Mouse (Mus musculus): ENCODE results near the gene L1td1. TPM values are rescaled to one million over a fixed set of nuclear protein-coding genes. Genes with fewer than 3 reads are reported as not detected.

Gene L1td1
- total and polyA plus RNA-seq, 3 experiments = not detected

- H3K36me3 ChIP-seq (replicated peaks in 1 of 2; ENCODE audit: control insufficient read depth in 1 of 2, insufficient read depth in 1 of 2, low read length in 1 of 2) = no peaks in the 10 kb centered on the region
- H3K4me3 ChIP-seq (replicated peaks in 1 of 3; ENCODE audit: low read depth in 2 of 3, low read length in 2 of 3, poor library complexity in 1 of 3) = no peak overlapping the region
- H3K79me2 ChIP-seq (replicated peaks; ENCODE audit: control insufficient read depth, extremely low read depth, insufficient read depth, poor library complexity, severe bottlenecking) = no peaks in the 10 kb centered on the region
- no peak overlapping the region for H3K9ac ChIP-seq (ENCODE audit: insufficient read depth, low read depth)
- H3K27ac ChIP-seq (ENCODE audit: insufficient read depth, low read depth) = no peak overlapping the region
- H3K4me2 ChIP-seq (ENCODE audit: insufficient read depth, low read depth, poor library complexity, severe bottlenecking) = no peak overlapping the region
- dilution Hi-C loops (cut with MboI; ENCODE audit: extremely low pct_ligation_motif_present, extremely low pct_unique_long_range_greater_than_20kb, low sequenced_read_pairs) (no loop called here), in situ Hi-C loops (cut with MboI; ENCODE audit: low pct_ligation_motif_present, low pct_unique_long_range_greater_than_20kb, low sequenced_read_pairs) (no loop called here)
- TF ChIP-seq ZKSCAN1 (IDR thresholded peaks at IDR 0.05; ENCODE audit: borderline replicate concordance, low read depth, low read length) (no peak), RCOR1 (conservative IDR thresholded peaks at IDR 0.05; ENCODE audit: low read depth, low read length) (no peak)
- H3K4me1 ChIP-seq (ENCODE audit: control insufficient read depth in 1 of 2, insufficient read depth in 2 of 2) = no peaks in the 10 kb centered on the region
- no peaks in the 10 kb centered on the region for H3K27me3 ChIP-seq (replicated peaks)
- no peak for DNase-seq (ENCODE audit: extremely low read depth)
- H3K9me3 ChIP-seq (replicated peaks; ENCODE audit: low read length) = peaks cover 65% of the 10 kb centered on the region
Measured at GRCm38 (mm10) chr4:98767134-98768133, 40.9 kb downstream of the L1td1 start.

- Histone ChIP-seq H3K79me2 (replicated peaks; ENCODE audit: control insufficient read depth, extremely low read depth, insufficient read depth, poor library complexity, severe bottlenecking) (no peaks in the 10 kb centered on the region), H3K4me3 (replicated peaks in 1 of 3; ENCODE audit: low read depth in 2 of 3, low read length in 2 of 3, poor library complexity in 1 of 3) (no peak overlapping the region), H3K27me3 (replicated peaks) (no peaks in the 10 kb centered on the region), H3K4me2 (ENCODE audit: insufficient read depth, low read depth, poor library complexity, severe bottlenecking) (no peak overlapping the region), H3K27ac (ENCODE audit: insufficient read depth, low read depth) (no peak overlapping the region), H3K36me3 (replicated peaks in 1 of 2; ENCODE audit: control insufficient read depth in 1 of 2, insufficient read depth in 1 of 2, low read length in 1 of 2) (no peaks in the 10 kb centered on the region), H3K9ac (ENCODE audit: insufficient read depth, low read depth) (no peak overlapping the region), H3K4me1 (ENCODE audit: control insufficient read depth in 1 of 2, insufficient read depth in 2 of 2) (no peaks in the 10 kb centered on the region), H3K9me3 (replicated peaks; ENCODE audit: low read length) (peaks cover 82% of the 10 kb centered on the region)
- no peak for DNase-seq (ENCODE audit: extremely low read depth)
- dilution Hi-C loops (cut with MboI; ENCODE audit: extremely low pct_ligation_motif_present, extremely low pct_unique_long_range_greater_than_20kb, low sequenced_read_pairs) (no loop called here), in situ Hi-C loops (cut with MboI; ENCODE audit: low pct_ligation_motif_present, low pct_unique_long_range_greater_than_20kb, low sequenced_read_pairs) (no loop called here)
- TF ChIP-seq JUND (conservative IDR thresholded peaks at IDR 0.05; ENCODE audit: low read depth, low read length) = no peak
- TF ChIP-seq USF1 (IDR thresholded peaks at IDR 0.05; ENCODE audit: low read depth, low read length) = no peak
- no peak for TF ChIP-seq RAD21 (IDR thresholded peaks at IDR 0.05; ENCODE audit: low read depth, low read length)
- TF ChIP-seq RCOR1 (conservative IDR thresholded peaks at IDR 0.05; ENCODE audit: low read depth, low read length) = no peak
- TF ChIP-seq NRF1 (IDR thresholded peaks at IDR 0.05; ENCODE audit: low read depth, low read length) = no peak
- TF ChIP-seq MYC (IDR thresholded peaks at IDR 0.05; ENCODE audit: low read depth, low read length) = no peak
- TF ChIP-seq ZC3H11A (IDR thresholded peaks at IDR 0.05; ENCODE audit: low read depth, low read length) = no peak
- no peak for TF ChIP-seq JUN (IDR thresholded peaks at IDR 0.05; ENCODE audit: insufficient read depth, low read depth, low read length)
- no peak for TF ChIP-seq NELFE (IDR thresholded peaks at IDR 0.05; ENCODE audit: low read depth, low read length)
- no peak for TF ChIP-seq ZMIZ1 (IDR thresholded peaks at IDR 0.05; ENCODE audit: low read depth, low read length)
- TF ChIP-seq USF2 (conservative IDR thresholded peaks at IDR 0.05; ENCODE audit: low read depth, low read length) = no peak
- no peak for TF ChIP-seq CTCF (conservative IDR thresholded peaks at IDR 0.05 in 1 of 2, IDR thresholded peaks at IDR 0.05 in 1 of 2; ENCODE audit: low read depth in 2 of 2, low read length in 2 of 2)
- TF ChIP-seq ELF1 (IDR thresholded peaks at IDR 0.05; ENCODE audit: low read depth, low read length) = no peak
- no peak for TF ChIP-seq CHD1 (IDR thresholded peaks at IDR 0.05; ENCODE audit: low read depth, low read length)
- TF ChIP-seq KAT2A (IDR thresholded peaks at IDR 0.05; ENCODE audit: insufficient replicate concordance, low read length) = no peak
- TF ChIP-seq MAZ (IDR thresholded peaks at IDR 0.05; ENCODE audit: low read depth, low read length) = no peak
Measured at GRCm38 (mm10) chr4:98773785-98774184, 47.3 kb downstream of the L1td1 start.
